Mouse (Mus musculus): ENCODE data around the gene Pafah1b3. TPM values are rescaled to one million over a fixed set of nuclear protein-coding genes. Genes with fewer than 3 reads are reported as not detected.

The Pafah1b3 gene
- polyA plus RNA-seq, 1 experiment from 2014 or later = 125 TPM

- H3K36me3 ChIP-seq (ENCODE audit: control insufficient read depth, insufficient read depth, low read length) = no peaks in the 10 kb centered on the region
- no peak for TF ChIP-seq EP300 (optimal IDR thresholded peaks at IDR 0.05)
- peak; percentile 74 for TF ChIP-seq CTCF (IDR thresholded peaks at IDR 0.05; ENCODE audit: low read depth)
- DNase-seq (ENCODE audit: low spot score) (peak; percentile 92), ATAC-seq (ENCODE audit: low FRiP score, low TSS enrichment) (peak; percentile 67)
- no peaks in the 10 kb centered on the region for H3K27me3 ChIP-seq (ENCODE audit: control insufficient read depth, insufficient read depth, low read length)
- peaks cover 13% of the 10 kb centered on the region for H3K4me1 ChIP-seq (replicated peaks; ENCODE audit: control insufficient read depth, insufficient read depth)
- peak overlapping the region; percentile 58 for H3K4me3 ChIP-seq (ENCODE audit: low read depth, low read length)
- no peaks in the 10 kb centered on the region for H3K9me3 ChIP-seq (ENCODE audit: control insufficient read depth, low read length)
- H3K4me2 ChIP-seq (replicated peaks; ENCODE audit: low read depth) = peak overlapping the region; percentile 88
- peak overlapping the region; percentile 98 for H3K27ac ChIP-seq (replicated peaks)
- 0% methylated on average over 54 of the region's 60 CpGs for WGBS
- H3K9ac ChIP-seq (ENCODE audit: low read length) = peak overlapping the region; percentile 76
Observed at GRCm38 (mm10) chr7:25278341-25279075, 19.3 kb downstream of the Pafah1b3 start.

- 4% methylated on average over 4 of the region's 4 CpGs for WGBS
- H3K4me1 ChIP-seq (replicated peaks; ENCODE audit: control insufficient read depth, insufficient read depth) = peaks cover 12% of the 10 kb centered on the region
- peak overlapping the region; percentile 98 for H3K27ac ChIP-seq (replicated peaks)
- ATAC-seq (ENCODE audit: low FRiP score, low TSS enrichment) (no peak), DNase-seq (ENCODE audit: low spot score) (no peak)
- H3K9me3 ChIP-seq (ENCODE audit: control insufficient read depth, low read length) = no peaks in the 10 kb centered on the region
- peak overlapping the region; percentile 58 for H3K4me3 ChIP-seq (ENCODE audit: low read depth, low read length)
- no peaks in the 10 kb centered on the region; the same call in 1 of the 2 replicates for H3K36me3 ChIP-seq (ENCODE audit: control insufficient read depth, insufficient read depth, low read length)
- H3K27me3 ChIP-seq (ENCODE audit: control insufficient read depth, insufficient read depth, low read length) = no peaks in the 10 kb centered on the region
- no peak overlapping the region; the same call in 1 of the 2 replicates for H3K9ac ChIP-seq (ENCODE audit: low read length)
- peak overlapping the region; percentile 88 for H3K4me2 ChIP-seq (replicated peaks; ENCODE audit: low read depth)
- TF ChIP-seq CTCF (IDR thresholded peaks at IDR 0.05; ENCODE audit: low read depth) = no peak
- no peak for TF ChIP-seq EP300 (optimal IDR thresholded peaks at IDR 0.05)
Observed at GRCm38 (mm10) chr7:25277998-25278340, 19.8 kb downstream of the Pafah1b3 start.

DNA sequence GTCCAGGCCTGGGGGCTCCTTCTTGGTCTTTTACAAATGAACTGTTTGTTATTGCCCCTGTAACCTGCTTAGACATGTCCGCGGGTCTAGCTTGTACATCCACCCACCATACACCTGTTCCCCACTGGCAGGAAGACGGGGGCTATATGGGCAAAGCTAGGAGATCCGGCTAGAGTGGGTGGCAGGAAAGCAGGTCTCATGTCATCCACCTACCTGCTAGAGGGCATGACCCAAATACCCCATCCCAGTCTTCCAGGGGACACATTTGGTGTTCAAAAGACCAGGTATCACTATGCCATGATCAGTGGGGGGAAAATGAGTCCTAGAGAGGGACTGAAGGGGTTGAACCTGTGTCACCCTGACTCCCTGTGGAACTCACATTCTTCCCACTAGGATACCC lies 20.4 kb downstream of the Pafah1b3 start:
- TF ChIP-seq CTCF (IDR thresholded peaks at IDR 0.05; ENCODE audit: low read depth) = no peak
- TF ChIP-seq EP300 (optimal IDR thresholded peaks at IDR 0.05) = no peak
- Histone ChIP-seq H3K4me3 (ENCODE audit: low read depth, low read length) (no peak overlapping the region), H3K27ac (replicated peaks) (peak overlapping the region; percentile 98), H3K27me3 (ENCODE audit: control insufficient read depth, insufficient read depth, low read length) (no peaks in the 10 kb centered on the region), H3K9ac (ENCODE audit: low read length) (no peak overlapping the region; the same call in 1 of the 2 replicates), H3K36me3 (ENCODE audit: control insufficient read depth, insufficient read depth, low read length) (peaks cover 5% of the 10 kb centered on the region), H3K4me2 (replicated peaks; ENCODE audit: low read depth) (peak overlapping the region; percentile 88; the same call in 1 of the 2 replicates), H3K9me3 (ENCODE audit: control insufficient read depth, low read length) (no peaks in the 10 kb centered on the region), H3K4me1 (replicated peaks; ENCODE audit: control insufficient read depth, insufficient read depth) (peaks cover 12% of the 10 kb centered on the region)
- WGBS = 62% methylated on average over 4 of the region's 4 CpGs
- ATAC-seq (ENCODE audit: low FRiP score, low TSS enrichment) (no peak), DNase-seq (ENCODE audit: low spot score) (peak; percentile 14)

DNA sequence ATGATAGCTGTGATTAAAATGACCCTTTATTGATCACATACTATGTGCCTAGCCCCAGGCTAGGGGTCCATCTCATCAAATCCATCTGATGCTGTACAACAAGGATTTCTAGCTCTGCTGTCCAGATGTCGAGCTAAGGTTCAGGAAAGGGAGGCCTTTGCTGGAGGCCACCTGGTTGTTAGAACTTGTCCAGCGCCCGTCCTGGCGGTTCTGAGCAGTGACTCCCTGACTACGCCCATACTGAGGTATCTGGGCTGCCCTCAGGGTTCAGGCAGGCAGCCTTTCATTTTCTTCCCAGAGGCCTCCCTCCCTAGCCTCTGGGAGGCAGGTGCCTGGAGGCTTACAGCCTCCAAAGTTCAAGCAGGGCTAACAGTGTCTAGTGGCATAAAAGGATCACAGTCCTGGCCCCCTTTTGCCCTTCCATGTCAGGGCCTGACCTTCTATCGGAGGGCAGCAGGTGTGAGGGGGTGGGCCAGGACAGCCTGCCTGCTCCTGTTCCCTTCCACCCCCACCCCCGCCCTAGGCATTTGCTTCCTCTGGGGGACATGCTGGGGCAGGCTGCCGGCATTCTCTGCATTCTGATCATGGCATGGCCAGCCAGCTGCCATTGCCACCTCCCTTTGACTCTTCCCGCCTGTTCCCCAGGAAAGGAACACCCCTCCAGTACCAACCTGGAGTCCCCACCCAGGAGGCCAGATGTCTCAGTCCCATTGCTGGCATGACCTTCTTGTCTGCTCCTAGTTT lies 22.1 kb downstream of the Pafah1b3 start:
- peak; percentile 37 for DNase-seq (ENCODE audit: low spot score)
- peak overlapping the region; percentile 23; the same call in 1 of the 2 replicates for H3K9ac ChIP-seq (ENCODE audit: low read length)

DNA sequence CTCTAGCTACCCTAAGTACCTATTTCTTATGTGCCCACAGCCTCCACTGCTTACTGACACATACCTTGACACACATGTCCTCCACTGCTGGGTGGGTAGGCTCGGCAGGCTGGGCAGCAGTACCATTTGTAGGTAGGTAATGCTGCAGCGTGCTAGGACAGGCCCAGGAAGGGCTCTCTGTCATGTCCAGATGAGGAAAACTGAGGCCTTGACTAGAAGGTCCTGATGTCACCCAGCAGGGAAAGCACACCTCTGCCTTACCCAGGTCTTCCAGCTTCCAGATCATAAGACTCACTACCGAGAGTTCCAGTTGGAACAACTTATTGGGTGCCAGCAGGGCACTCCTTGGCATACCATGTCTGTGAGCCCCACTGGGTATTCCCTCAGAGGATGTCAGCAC lies 22.8 kb downstream of the Pafah1b3 start:
- DNase-seq (ENCODE audit: low spot score) (no peak), ATAC-seq (ENCODE audit: low FRiP score, low TSS enrichment) (no peak)
- Histone ChIP-seq H3K36me3 (ENCODE audit: control insufficient read depth, insufficient read depth, low read length) (peaks cover 15% of the 10 kb centered on the region), H3K9me3 (ENCODE audit: control insufficient read depth, low read length) (no peaks in the 10 kb centered on the region), H3K9ac (ENCODE audit: low read length) (no peak overlapping the region; the same call in 1 of the 2 replicates), H3K4me2 (replicated peaks; ENCODE audit: low read depth) (no peak overlapping the region), H3K27me3 (ENCODE audit: control insufficient read depth, insufficient read depth, low read length) (no peaks in the 10 kb centered on the region), H3K4me3 (ENCODE audit: low read depth, low read length) (no peak overlapping the region), H3K27ac (replicated peaks) (peak overlapping the region; percentile 78), H3K4me1 (replicated peaks; ENCODE audit: control insufficient read depth, insufficient read depth) (no peaks in the 10 kb centered on the region; the same call in none of the 2 replicates)
- TF ChIP-seq EP300 (optimal IDR thresholded peaks at IDR 0.05) = no peak
- TF ChIP-seq CTCF (IDR thresholded peaks at IDR 0.05; ENCODE audit: low read depth) = no peak
- WGBS = 66% methylated on average over 3 of the region's 3 CpGs

More for the DNA sequence above, 22.1 kb downstream of the Pafah1b3 start:
- H3K9me3 ChIP-seq (ENCODE audit: control insufficient read depth, low read length) = no peaks in the 10 kb centered on the region
- no peak overlapping the region for H3K4me3 ChIP-seq (ENCODE audit: low read depth, low read length)
- WGBS = 42% methylated on average over 9 of the region's 9 CpGs
- TF ChIP-seq EP300 (optimal IDR thresholded peaks at IDR 0.05) = peak; percentile 42
- TF ChIP-seq CTCF (IDR thresholded peaks at IDR 0.05; ENCODE audit: low read depth) = no peak
- no peak overlapping the region for H3K4me2 ChIP-seq (replicated peaks; ENCODE audit: low read depth)
- peaks cover 15% of the 10 kb centered on the region for H3K36me3 ChIP-seq (ENCODE audit: control insufficient read depth, insufficient read depth, low read length)
- no peaks in the 10 kb centered on the region for H3K27me3 ChIP-seq (ENCODE audit: control insufficient read depth, insufficient read depth, low read length)
- peaks cover 4% of the 10 kb centered on the region for H3K4me1 ChIP-seq (replicated peaks; ENCODE audit: control insufficient read depth, insufficient read depth)
- H3K27ac ChIP-seq (replicated peaks) = peak overlapping the region; percentile 78
- ATAC-seq (ENCODE audit: low FRiP score, low TSS enrichment) = no peak

All from stomach, postnatal 0 days (tissue).